ENCODE assay signal across 23 mouse cellular contexts in the genomic region with DNA sequence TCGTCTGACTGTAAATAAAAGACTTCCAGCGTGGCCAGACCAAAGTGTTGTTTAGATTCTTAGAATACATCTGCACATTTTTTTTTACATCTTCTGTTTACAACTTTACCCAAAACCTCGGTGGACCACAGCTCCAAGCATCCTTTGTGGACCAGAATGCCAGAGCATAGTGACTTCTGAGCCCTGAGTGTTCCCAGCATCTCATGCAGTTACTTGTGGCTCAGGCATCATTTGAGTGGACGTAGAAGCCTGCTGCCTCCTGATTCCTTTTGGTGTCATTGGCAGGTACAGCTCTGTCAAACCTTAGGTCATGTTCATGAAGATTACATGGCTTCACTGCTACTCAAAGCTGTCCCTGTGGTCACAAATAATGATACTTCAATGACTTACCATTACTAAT.
"Had no signal": no experiment of that assay in that cellular context is flagged by ENCODE, and none has a peak within 500 bp of the region (broad histone marks: within the 10 kb centered on the region; RNA-seq: fewer than 3 reads in every experiment).

No protein-coding gene starts in this region.

- H3K4me3 ChIP-seq: gastrocnemius, adult 2 months; heart, embryonic 12.5 days; hindbrain, embryonic 10.5 days; hindbrain, embryonic 12.5 days; layer of hippocampus, adult 2 months; left cerebral cortex, adult 2 months; limb, embryonic 10.5 days; limb, embryonic 12.5 days had no signal

- H3K27me3 ChIP-seq: heart, embryonic 12.5 days; hindbrain, embryonic 12.5 days; limb, embryonic 12.5 days had no signal

- H3K9me3 ChIP-seq: heart, embryonic 12.5 days; hindbrain, embryonic 12.5 days; limb, embryonic 10.5 days had no signal

- H3K27ac ChIP-seq: hindbrain, embryonic 10.5 days; hindbrain, embryonic 12.5 days; hindbrain, embryonic 14.5 days; layer of hippocampus, adult 2 months; left cerebral cortex, adult 2 months; limb, embryonic 10.5 days; limb, embryonic 12.5 days had no signal

- H3K4me2 ChIP-seq: heart, embryonic 12.5 days; hindbrain, embryonic 12.5 days; hindbrain, embryonic 14.5 days; limb, embryonic 12.5 days; liver, embryonic 11.5 days had no signal

- H3K9ac ChIP-seq: heart, embryonic 12.5 days; hindbrain, embryonic 12.5 days; hindbrain, embryonic 14.5 days; limb, embryonic 12.5 days had no signal

- H3K36me3 ChIP-seq: hindbrain, embryonic 10.5 days; hindbrain, embryonic 12.5 days had no signal

- DNase-seq: gastrocnemius, adult 2 months; gastrocnemius, postnatal 10 days; gastrocnemius, postnatal 25 days; heart, postnatal 10 days; heart, postnatal 4 days; kidney, adult 18-20 months; kidney, adult 8-10 months; kidney, postnatal 10 days; kidney, postnatal 25 days; kidney, postnatal 4 days; liver had no signal

- ATAC-seq: forebrain, embryonic 16.5 days; hindbrain, embryonic 16.5 days; intestine, embryonic 16.5 days had no signal
